Mouse (Mus musculus) layer of hippocampus, adult 18-20 months (tissue): ENCODE measurements around the gene Rassf6. TPM values are rescaled to one million over a fixed set of nuclear protein-coding genes. Genes with fewer than 3 reads are reported as not detected.
"Not testable (repeated sequence)": the region's sequence is repeated elsewhere in the genome, so short reads cannot be mapped to it uniquely, and the experiment has no call there.

Source experiments
- DNase-seq, 2 experiments: peaks; one replicate each; pipeline ENCODE4 v3.0.0; 2022; ENCODE audit warnings: low spot score in 2 of 2
- total RNA-seq, 2 experiments: library from RNA; stranded (reverse); gene quantifications; 2 replicates each; pipeline ENCODE4 v1.2.3; 2021

Gene Rassf6
- total RNA-seq, 2 experiments from 2014 or later: 1.0 to 1.3 TPM

GRCm38 (mm10) chr5:90624708-90625425 lies 15.6 kb downstream of the Rassf6 start:
- no peak for DNase-seq

- no peak for DNase-seq
Observed at GRCm38 (mm10) chr5:90623209-90623608, 17.2 kb downstream of the Rassf6 start.

DNA sequence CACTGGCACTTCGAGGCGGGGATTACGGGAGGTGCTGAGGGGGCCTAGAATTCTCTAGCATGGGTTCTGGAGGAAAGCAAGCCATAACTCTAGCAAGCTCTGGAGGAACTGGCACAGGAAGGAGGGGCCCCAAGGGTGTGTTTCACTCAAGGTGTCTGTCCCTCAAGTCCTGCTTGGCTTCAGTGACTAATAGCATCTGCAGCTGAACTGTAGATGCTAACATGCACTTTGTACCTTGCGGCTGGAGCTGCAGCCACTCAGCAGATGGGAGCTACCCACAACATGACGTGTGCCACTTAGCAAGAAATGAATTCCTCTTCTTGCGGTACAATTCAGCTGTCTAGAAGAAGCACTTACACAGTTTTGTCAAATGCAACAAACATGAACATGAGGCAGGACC lies 18.7 kb downstream of the Rassf6 start:
- DNase-seq: no peak

GRCm38 (mm10) chr5:90621316-90621715 lies 19.1 kb downstream of the Rassf6 start:
- DNase-seq: no peak

GRCm38 (mm10) chr5:90617859-90618258 lies 22.6 kb downstream of the Rassf6 start:
- no peak for DNase-seq

DNA sequence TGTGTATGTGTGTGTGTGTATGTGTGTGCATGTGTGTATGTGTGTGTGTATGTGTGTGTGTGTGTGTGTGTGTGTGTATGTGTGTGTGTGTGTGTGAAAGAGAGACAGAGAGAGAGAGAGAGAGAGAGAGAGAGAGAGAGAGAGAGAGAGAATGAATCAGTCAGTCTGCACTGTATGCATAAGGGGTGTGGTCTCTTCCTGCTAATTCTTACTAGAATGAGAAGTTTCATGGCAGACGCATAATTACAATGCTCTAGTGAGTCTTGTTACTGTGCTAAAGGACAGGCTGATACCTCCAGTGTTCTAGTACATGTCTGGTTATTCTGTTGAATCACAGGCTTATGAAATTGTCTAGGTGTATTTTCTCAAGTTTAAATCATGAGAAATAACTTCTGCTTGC lies 27.7 kb downstream of the Rassf6 start:
- not testable (repeated sequence) for DNase-seq

GRCm38 (mm10) chr5:90611996-90612611 lies 28.4 kb downstream of the Rassf6 start:
- DNase-seq: no peak

DNA sequence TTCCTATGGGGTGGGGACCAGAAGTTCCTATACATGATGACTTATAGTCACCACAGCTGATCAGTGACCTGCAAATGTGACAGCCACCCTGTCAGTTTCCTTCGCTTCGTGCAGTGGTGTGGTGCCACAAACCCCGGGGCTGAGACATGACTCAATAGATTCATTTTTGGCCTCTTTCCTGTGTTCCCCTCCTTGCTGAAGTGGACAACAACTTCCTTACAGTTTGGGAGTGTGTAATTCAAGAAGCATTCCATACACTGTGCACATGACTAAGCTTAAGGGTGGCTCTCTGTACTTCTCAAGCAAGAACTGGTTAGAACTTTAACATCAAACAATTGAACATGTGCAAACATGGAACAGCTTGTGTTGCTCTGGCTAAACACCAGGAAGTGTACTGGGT lies 29.1 kb downstream of the Rassf6 start:
- no peak for DNase-seq

GRCm38 (mm10) chr5:90608906-90609305 lies 31.6 kb downstream of the Rassf6 start:
- no peak for DNase-seq

DNA sequence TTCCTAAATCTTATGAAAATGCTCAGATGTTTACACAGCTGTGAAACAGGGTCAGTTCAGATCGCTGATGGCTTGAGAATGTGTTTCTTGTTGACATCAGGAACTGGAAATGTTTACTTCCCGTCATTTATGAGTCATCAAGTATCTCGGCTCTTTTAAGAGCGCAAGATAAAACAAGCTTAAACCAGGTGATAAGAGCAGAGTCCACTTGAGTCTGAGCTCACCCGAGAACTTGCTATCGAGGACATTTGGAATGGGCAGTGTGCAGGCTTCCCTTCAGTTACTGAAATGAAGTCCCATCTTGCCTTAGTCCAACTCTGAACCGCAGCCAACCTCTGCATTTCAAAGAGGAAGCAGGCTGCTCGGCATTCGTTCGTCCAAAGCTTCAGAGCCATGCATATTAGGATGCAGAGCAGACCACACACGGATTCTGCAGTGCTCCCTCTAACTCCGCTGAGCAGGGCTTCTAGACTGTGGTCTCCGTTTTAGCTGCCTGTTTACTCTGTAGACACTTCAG lies 37.0 kb downstream of the Rassf6 start:
- DNase-seq: no peak

DNA sequence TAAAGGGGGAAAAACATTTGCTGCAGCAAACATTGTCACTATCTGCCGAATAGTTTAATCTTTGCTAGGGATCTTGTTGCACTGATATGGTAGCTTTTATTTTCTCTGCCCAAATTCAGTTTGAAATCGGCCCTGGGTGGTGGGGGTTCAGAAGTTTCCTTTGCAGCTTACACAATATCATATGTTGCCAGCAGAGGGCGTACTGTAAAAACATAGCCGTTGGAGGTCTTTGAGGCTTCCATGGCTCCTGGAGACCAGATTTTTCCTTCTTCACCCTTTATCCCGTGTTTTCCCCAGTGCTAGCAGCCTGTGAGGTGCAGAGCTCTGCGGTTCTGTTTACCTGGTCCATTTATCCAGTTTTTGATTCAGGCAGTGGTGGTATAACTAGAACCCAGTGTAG lies 39.0 kb downstream of the Rassf6 start:
- DNase-seq: peak; percentile 25 to 64

DNA sequence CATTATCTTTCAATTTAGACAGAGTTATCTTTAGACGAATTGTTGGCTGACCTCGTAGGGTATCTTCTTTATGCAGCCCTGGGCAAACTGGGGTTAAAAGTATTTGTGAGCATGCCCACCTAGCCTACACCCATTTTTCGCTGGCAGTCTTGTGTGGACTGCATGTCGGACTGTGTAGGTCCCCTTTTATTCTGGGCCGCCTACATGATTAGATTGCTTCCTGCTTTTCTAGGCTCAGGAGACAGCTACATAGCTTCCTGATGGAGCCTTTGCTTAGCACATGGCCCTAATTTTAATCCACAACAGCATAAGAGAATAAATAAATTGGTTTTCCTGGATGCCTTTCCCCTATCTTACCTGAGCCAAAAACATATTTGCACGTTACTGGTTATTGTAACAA lies 44.3 kb downstream of the Rassf6 start:
- DNase-seq: no peak

DNA sequence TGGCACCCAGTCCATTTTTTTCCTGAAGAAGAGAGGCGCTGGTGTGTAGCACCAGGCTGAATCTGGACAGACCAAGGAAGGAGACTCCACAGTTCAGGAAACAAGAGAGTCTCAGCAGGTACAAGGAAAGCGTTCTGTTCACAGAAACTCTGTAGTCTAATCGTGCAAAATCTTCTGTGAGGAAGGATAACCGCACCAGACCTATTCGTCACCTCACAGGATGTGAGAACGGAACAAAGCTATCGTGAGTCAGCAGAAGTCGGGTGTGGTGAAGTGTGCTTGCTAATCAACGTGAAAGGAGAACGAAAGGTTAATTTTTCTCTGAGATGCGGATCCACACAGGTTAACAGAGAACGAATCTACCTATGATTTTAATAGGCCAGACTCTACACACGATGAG lies 45.5 kb downstream of the Rassf6 start:
- no peak for DNase-seq

GRCm38 (mm10) chr5:90591936-90592335 lies 48.5 kb downstream of the Rassf6 start:
- DNase-seq: no peak

GRCm38 (mm10) chr5:90590676-90591075 lies 49.8 kb downstream of the Rassf6 start:
- no peak for DNase-seq

GRCm38 (mm10) chr5:90588708-90589595 lies 51.5 kb downstream of the Rassf6 start:
- DNase-seq: peak; percentile 81 to 92

GRCm38 (mm10) chr5:90588104-90588503 lies 52.4 kb downstream of the Rassf6 start:
- no peak for DNase-seq

GRCm38 (mm10) chr5:90586511-90586910 lies 53.9 kb downstream of the Rassf6 start:
- no peak for DNase-seq

GRCm38 (mm10) chr5:90584799-90585198 lies 55.7 kb downstream of the Rassf6 start:
- DNase-seq: no peak

DNA sequence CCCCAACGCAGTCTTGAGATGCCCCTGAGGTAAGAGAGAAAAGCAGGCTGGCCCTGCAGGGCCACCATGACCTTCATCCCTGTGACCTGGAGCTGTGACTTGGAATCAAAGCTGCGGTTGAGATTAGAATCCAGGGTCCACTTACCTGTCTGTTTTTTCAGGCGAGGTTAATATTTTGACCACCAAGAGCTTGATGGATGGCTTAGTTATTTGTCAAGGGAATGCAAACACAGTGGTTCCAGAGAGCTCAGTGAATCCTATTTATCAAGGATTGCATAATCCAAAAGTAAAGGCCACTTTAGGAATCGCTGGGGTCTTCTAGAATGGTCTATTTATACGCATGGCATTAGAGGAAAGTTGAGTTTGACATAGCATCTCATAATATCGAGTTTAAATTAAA lies 58.3 kb downstream of the Rassf6 start:
- DNase-seq: no peak

- no peak for DNase-seq
Observed at GRCm38 (mm10) chr5:90579556-90579955, 60.9 kb downstream of the Rassf6 start.

DNA sequence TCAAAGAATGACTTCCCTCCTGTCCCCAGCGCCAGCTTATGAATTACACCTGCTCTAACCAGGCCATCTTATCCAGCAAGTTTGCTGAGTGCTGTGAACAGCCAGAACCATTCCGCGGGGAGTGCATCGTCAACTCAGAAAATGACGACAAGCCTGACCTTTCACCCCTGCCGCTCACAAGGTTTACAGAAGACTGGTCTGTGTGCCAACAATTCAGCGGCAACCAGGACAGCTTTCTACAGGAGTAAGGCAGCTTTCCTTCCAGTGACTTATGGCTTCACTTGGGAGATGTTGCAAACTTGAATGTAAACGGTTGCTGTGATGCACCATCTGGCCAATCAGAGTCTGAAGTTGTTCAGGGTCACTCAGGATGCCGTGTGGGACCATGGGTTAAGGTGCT lies 62.7 kb downstream of the Rassf6 start:
- DNase-seq: no peak
